Mouse (Mus musculus) skeletal muscle tissue, adult 2 months (tissue): ENCODE measurements around the gene Vmn1r237.

ENCODE experiments used
- DNase-seq: peaks from one replicate; pipeline ENCODE4 v3.0.0-alpha.2; 2012; ENCODE audit warnings: low read depth, low spot score

Vmn1r237 gene

DNA sequence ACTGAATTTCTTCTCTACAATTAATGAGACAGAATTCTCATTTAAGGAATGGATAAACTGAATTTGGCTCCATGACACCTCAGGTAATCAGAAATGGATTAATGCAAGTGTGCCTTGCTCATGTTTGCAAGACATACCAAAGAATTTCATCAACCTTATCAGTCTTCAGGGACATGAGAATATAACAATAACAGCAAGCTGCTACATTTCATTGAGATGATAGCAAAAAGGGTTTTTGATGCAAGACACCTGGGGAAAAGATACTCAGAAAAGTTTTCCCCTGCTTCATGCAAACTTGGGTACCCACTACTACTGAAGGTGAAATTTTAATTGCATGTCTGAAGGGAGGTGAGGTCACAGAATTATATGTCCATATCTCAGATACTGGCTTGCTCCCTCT, at the start of gene Vmn1r237:
Gene Vmn1r237 (plus strand): TSS at position 301 of the 400 bp plus-strand sequence.
- DNase-seq = no peak

DNA sequence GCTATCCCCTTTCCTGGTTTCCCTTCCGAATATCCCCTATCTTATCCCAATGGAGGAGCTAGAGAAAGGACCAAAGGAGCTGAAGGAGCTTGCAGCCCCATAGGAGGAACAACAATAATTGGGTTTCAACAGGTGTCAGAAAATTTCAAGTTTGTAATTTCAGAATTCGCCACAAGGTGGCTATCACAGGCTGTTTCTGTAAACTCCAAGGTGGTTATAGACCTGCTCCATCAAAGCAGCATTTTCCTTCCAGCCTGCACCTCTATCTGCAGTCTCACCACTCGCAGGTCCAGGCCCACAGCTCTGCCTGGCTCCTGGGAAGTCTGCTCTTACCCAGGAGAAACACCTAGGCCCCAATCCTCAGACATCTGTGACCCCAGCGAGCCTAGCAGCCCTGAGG, 39.6 kb upstream of the Vmn1r237 start:
- DNase-seq = peak; percentile 13

DNA sequence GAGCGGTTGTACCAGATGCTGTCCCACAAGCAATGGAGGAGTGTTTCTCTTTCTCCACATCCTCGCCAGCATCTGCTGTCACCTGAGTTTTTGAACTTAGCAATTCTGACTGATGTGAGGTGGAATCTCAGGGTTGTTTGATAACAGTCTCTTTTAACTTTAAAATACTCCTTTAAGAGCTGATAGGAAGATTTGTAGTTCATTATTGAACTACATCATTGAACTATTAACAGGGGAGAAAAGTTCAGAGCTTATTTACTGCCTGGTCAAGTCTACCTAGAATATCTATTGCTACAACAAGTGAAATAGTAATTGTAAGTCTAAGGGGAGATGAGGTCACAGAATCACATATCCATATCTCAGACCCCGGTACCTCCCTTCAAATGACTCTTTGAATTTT, 29.0 kb upstream of the Vmn1r237 start, which contains the start of gene Vmn1r236:
Gene Vmn1r236 (plus strand): TSS at position 301 of the 400 bp plus-strand sequence.
- DNase-seq = no peak

DNA sequence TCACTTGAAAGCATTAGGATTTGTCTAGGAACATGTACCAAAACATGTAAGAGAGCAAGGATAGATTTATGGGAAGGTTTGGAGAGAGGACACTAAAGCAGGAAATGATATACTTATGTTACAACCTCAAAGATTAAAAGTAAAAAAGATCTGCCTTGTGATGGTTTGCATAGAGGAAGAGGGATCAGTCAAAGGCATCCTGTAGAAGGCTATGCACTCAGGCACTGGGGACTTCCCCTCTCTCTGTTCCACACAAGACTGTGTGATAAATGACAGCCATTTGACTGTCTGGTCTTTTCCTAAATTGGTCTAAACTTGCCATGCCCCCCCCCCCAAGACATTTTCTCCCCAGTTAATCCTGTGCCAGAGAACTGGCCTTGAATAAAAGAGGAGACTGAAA, 27.3 kb upstream of the Vmn1r237 start:
- DNase-seq = no peak

- DNase-seq = no peak
Observed at GRCm38 (mm10) chr17:21289695-21290094, 22.0 kb upstream of the Vmn1r237 start.
